Mouse (Mus musculus) liver, embryonic 14.5 days (tissue): ENCODE measurements at regions not wholly inside any gene's neighbourhood (a gene's known extent, or its start where the extent isn't known, plus 50 kb on each side); places are given as distances from the start of the nearest gene placed in this dataset.

Experiments
- CTCF ChIP-seq: IDR thresholded peaks from 2 replicates; pipeline ENCODE4 v1.5.1; 2016; ENCODE audit warnings: antibody characterized with exemption, low read depth, control low read depth
- EP300 ChIP-seq: IDR thresholded peaks from 2 replicates; pipeline ENCODE4 v1.6.1; 2016; ENCODE audit warnings: antibody characterized with exemption, low read depth

GRCm38 (mm10) chr13:107261479-107262050 lies 239.6 kb upstream of the Kif2a start:
- TF ChIP-seq CTCF (no peak), EP300 (no peak)
